Mouse (Mus musculus) mouse embryonic stem cell (cell line): ENCODE measurements at regions not wholly inside any gene's neighbourhood (a gene's known extent, or its start where the extent isn't known, plus 50 kb on each side); places are given as distances from the start of the nearest gene placed in this dataset.

Experiments
- in situ Hi-C, 2 experiments: fragments of 300-500 bp; cut with MboI; formaldehyde crosslinking; loops; 1 replicate in 1 of 2; 3 replicates in 1 of 2; pipeline ENCODE4 v1.14.3; 2019 to 2020; ENCODE audit warnings: low sequenced_read_pairs in 2 of 2, low pct_unique_long_range_greater_than_20kb in 1 of 2, mixed read lengths in 1 of 2; ENCODE audit not compliant: unreplicated experiment in 1 of 2

DNA sequence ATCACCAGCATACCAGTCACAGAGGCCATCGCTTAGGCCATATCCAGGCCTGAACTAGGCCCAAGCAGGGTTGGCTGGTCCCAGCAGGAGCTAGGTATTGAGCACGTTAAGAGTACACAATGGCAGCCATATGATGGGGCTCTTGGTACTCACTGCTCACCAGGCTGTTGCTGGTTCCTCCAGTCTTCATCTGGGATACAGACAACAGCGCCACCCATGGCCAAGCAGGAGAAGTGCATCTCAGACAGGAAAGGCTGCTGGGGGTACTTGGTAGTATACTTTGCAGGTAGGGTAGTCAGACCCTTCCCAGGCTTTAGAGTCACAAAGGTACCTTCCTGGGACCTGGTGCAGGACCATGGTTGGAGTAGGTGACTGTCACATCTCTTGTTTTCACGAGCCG, 441.1 kb upstream of the Zmiz1 start:
- in situ Hi-C loops: no loop called here

DNA sequence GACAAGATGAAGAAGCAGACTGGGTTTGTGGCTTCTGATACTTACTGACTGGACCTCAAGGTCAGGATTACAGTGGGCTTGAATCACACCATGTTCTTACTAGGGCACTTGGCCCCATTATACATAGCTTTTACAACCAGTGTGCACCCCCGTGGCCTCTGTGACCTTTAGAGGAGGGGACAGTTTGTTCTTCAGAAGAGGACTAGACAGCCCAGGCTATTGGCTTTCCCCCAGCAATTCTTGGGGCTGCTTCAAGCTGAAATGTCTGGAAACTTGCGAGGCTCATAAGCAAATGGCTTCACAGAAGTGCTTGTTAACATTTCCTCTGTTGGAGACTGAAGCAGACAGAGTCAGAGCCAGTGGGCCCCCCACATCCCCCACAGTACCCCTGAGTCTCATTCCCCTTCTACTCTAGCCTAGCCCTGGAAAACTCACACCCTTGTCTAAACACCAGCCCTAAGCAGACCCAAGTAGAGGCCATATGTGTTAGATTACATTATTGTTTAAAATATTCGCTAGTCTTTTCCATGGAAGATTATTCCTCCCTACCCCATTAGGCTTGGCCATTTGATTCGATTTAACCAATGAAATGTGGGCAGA, 439.6 kb upstream of the Zmiz1 start:
- in situ Hi-C loops: no loop called here

DNA sequence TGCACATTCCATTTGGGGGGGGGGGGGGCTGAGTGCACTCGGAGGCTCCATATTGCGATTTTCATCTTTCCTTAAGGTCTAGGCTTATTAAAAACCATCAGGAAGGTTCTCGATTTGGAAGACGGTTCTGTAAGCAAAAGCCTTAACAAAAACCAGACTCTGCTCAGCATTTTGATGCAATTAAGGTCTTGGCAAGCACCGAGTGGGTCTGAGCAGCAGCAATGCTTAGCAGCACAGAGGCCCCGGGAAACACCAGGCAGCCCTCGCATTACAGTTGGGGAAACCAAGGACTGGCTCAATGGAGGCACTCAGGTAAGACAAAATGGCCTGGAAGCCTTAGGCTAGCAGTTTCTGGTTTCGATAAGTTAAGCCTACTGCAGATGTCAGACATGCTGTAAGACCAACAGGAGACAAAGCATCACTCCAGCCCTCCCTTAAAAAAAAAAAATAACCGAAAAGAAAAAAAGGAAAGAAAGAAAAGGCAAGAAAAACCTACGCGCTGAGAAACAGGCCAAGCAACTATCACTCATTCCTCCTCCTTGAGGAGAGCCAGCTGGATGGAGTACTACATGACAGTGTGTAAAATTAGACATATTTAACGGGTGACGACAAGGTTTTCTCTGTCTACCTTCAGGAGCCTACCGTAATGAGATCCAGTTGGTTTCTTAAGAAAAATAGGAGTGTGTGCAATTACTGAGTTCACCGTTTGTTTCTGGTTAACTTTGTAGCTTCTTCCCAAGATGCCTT, 436.3 kb upstream of the Zmiz1 start:
- in situ Hi-C loops: no loop called here

DNA sequence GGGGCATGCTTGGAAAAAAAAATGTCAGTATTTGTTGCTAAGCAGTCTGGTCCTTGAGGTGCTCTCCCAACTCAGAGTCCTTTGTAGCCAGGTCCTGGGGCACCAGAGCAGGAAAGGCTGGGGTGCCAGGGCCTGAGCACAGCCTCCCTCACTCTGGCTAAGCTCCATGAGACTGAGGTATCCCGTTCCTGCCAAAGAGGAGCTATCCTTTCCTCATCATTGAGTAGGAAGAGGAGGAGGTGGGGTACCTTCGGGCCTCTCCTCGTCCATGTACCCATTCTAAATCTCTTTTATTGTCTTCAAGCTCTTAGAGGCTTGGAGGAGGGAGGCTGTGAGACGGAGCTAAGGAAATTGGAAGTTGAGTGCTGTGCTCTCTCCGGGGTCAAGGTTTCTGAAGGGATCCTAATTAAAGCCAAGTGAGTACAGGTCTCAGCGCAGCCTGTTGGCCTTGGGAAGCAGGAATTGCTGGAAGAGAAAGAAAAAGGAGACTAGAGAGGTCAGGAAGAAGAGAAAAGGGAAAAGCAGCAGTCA, 435.6 kb upstream of the Zmiz1 start:
- in situ Hi-C loops: no loop called here

DNA sequence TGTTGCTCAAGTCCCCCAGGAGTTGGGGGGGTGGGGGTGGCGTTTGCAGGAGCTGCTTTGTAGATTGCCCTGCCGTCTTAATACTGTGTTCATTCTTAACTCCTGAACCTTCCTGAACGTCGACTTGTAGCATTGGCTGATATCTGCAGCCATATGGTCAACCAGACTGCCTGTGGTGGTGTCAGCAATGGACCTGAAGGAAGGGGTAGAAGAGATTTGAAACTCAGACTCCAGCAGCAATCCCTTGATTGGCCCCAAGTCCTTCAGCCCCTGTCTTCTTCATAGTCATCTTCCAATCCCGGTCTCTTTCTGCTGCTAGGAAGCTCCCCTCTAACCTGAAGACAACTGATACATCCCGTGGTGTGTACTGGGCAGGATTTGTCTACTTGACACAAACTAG, 433.9 kb upstream of the Zmiz1 start:
- in situ Hi-C loops: no loop called here

DNA sequence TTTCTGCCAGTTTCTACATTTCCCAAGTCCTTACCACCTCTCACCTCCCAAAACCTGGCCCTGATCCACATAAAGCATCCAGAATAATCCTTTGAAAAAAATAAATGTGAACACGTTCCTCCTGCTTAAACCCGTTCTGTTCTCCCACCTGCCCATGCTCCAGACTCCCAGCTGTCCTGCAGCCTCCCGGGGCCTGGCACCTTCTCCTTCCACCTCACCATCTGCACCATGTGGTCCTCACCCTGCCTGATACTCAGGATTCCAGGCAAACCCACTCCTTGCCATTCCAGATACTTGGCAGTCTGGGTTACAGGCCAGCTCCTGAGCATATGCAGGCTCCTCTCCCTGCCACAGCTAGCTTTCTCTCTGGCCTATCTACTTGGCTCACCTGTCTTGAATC, 431.9 kb upstream of the Zmiz1 start:
- in situ Hi-C loops: no loop called here

DNA sequence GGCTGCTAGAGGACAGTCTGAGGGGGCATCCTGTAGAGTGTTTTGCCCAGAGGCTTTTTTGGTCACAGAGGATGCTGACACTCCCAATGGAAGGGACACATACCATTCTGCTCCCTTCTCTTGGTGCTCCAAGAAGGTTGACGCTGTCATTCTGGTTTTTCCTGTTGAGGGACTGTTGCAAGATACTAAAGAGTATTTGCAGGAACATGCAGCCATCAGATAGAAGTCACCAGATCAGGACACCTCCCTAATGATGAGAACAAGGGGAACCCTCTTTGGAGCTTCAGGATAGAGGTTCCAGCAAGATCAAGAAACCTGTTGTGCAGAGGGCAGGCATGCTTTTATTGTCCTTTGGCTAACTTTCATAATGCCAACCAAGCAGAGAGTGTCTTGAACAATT, 431.1 kb upstream of the Zmiz1 start:
- in situ Hi-C loops: no loop called here

DNA sequence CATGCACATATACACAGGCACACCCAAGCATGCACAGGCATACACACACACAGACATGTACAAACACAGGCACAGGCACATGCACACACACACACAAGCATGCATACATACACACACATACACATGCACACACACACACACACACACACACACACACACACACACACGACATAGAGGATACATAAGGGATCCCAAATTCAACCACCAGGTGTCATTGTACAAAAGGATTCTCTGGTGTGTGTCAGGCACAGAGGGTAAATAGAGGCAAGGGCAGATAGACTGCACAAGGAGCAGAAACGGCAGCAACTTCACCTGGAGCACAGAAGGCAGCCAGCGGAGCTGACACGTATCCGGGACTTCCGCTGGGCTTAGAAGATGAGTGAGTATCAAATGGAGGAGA, 428.1 kb upstream of the Zmiz1 start:
- in situ Hi-C loops: no loop called here

DNA sequence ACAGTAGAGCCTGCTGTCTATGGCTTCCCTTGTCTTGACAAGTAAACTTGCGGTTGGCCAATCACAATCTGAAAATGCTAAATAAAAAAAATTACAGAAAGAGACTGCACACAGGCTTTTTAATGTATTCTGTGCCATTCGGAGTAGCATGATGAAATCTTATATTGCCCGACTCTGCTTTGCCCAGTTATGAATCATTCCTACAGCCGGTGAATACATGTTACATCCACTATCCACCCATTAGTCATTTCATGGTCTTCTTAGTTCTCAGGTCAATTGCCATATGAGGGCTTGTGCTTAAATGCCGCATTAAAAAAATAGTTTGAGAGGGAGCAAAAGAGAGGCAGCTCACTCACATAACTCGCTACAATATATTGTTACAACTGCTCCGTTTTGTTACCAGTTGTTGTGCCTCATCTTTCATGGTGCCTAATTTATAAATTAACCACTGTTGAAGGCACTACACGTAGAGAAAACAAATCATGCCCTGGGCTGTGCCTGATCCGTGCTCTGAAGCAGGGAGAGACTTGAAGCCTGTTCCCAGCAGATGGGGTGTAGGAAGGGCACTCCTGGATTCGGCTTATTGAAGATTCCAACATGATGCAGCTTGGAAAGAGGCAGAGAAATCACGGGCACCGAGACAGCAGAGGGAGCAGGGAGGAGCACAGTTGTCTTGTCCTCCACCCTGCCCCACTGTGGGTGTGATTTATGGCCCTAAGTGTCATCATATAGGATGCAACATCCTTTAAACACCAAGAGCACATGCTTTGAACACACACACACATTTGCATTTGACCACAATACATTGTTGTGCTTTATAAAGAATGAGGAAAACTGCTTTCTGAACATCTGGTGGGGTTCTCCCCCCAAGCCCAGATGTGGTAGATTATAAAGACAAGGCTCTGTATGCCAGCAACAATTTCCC, 427.0 kb upstream of the Zmiz1 start:
- in situ Hi-C loops: no loop called here

DNA sequence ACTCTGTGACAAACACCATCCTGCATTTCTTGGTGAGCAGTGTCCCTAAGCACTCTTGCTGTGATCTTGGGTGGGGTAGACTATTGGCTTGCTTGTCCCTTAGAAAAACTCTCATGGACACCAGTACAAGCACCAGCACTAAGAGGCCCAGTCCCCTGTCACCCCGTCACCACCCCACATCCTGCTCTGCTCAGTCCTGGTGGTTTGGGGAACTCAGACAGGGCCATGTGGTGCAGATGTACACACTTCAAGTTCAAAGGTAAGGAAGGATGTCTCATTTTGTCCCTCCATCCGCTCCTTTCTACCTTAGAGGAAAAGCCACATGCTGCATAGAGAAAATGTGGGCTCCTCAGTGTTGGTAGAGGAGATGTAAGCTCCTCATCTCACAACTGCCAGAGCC, 426.1 kb upstream of the Zmiz1 start:
- in situ Hi-C loops: no loop called here

DNA sequence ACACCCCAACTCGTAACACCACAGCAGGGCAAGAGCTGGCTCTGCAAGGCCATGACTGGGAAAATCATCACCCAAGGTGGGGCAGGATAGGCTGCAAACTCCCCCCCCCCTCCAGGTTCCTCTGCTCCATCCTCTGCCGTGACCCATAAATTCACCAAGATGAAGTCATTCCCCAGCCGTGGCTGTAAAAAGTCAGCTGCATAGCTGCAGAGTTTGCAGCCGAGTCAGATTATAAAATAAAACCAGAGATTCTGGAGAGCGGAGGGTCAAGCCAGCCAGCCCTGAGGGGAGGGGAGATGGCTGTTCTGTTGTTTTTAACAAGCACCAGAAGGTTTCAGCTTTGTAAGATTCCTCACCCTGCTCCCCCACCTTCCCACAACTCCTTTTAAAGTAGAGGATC, 416.7 kb upstream of the Zmiz1 start:
- in situ Hi-C loops: no loop called here

DNA sequence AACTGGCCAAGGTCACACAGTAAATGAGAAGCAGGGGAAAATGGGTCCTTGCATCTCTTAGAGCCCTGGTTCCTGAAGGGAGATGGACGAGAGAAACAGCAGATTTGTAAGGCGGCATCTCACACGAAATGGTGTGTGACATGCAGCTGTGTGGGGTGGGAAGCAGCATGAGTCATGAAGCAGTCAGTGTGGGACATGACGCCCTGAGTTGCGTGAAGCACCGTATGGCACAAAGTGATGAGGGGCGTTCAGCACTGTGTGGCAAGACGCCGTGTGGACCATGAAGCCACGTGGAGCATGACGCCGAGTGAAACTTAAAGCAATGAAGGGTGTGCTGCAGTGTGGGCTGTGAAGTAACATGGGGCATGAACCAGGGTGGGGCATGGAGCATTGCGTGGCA, 414.9 kb upstream of the Zmiz1 start:
- in situ Hi-C loops: no loop called here

DNA sequence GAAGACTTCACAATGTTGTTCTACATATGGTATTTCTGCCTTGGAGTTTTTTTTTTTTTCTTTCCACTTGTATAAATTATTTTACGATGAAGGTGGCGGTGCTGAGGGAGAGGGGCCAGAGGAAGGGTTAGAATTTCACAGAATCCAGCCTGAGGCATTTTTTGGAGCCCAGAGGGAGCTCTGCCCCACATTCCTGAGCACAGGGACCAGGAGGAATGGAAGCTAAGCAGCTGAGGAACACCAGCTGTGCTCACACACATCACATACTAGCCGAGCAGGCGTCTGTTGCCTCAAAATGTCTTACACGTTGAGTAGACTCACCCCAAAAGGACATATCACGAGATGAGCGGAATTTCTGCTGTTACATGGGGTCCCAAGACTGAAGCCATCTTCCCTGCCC, 414.1 kb upstream of the Zmiz1 start:
- in situ Hi-C loops: no loop called here

DNA sequence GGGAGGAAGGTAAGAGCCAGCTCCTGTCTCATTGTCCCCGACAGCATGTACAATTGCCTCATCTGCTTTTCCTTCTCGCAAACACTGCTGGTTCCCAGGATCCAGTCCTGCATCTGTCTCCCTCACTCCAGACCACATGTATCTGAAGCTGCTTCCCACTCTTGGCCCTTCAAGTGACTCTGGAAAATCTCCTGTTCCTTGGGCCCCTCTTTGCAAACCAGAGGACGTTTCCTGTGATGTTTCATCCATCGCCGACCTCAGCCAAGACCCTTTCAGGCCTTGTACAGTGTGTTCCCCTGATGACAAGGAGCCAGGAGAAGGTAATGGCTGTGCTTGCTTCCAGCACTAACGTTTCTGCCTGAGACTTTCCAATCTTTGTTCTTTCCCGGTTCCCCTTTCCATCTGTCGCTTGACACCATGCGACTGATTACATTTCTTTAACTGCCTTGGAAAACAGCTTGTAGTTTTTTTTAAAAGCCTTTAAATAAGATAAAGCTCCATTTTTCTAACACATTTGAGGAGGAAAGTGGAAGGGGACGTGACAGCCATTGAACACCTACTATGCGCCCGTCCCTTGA, 408.2 kb upstream of the Zmiz1 start:
- in situ Hi-C loops: no loop called here

DNA sequence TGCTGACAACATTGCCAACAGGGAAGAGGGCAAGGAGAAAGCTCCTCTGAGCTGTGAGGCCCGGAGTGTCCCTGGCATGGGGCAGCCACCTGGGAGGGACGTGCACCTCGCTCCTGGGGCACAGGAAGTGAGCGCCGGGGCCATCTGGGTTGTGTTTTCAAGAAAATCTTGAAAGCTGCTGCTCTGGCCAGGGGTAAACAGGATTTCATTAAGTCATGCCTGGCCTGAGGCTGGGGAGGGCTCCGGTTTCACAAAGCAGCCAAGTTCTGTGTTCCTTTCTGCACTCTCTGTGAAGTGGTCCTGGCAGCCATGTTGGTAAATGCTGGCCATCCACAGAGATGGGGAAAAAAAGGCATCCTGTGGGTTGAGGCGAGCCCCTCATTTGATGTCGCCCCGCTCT, 406.8 kb upstream of the Zmiz1 start:
- in situ Hi-C loops: no loop called here

DNA sequence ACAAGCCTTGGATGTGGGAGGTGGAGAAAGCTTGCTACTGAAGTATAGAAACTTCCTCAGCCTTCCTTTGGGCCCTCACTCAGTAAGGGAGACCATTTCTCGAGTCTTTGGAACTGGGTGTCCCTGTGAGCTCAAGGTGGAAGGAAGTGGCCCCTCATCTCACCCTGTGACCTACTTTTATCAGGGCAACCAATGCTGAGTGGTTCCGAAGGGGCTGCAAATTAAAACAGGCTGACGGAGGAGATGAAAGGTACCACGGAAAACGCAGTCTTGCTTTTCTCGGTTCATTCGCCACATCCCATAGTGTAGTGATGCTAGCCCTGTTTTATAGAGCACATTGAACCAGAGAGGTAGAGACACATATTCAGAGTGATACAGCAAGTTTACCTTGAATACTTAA, 399.6 kb upstream of the Zmiz1 start:
- in situ Hi-C loops: no loop called here

DNA sequence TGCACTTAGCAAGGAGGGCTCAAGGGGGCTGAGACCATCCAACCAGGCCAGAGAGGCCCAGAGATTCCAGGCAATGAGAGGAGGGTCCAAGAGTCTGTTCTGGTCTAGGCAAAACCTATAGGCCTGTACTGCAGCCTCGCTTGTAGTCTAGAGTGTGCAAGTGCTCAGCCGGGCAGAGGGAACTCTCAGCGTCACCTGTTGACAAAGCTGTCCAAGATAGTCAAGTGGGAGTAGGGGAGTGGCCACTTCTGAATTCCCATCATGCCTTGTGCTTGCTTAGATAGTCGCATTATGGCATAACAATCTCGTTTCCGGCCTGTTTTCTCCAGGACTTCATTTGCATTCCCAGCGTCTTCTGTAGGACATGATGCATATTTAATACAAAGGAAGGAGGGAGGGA, 398.7 kb upstream of the Zmiz1 start:
- in situ Hi-C loops: no loop called here

DNA sequence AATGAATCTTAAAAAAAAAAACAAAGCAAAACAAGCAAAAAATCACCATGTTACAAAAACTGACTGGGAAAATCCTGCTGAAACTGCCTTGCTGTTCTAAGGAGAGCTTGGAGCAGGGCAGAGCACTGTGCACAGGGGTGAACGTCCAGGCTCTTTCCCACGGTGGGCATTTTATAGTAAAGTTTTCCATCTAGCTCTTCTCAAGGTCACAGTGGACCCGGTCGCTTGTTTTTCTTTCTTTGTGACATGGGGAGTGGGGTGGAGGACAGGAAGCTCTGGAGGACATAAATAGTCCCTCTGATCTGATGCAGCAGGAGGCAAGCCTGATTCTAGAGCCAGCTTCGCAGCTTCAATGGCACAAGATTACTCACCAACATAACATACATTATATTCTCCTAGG, 395.9 kb upstream of the Zmiz1 start:
- in situ Hi-C loops: no loop called here
